Mouse (Mus musculus): ENCODE results near the gene Ppp2r1b.

DNA sequence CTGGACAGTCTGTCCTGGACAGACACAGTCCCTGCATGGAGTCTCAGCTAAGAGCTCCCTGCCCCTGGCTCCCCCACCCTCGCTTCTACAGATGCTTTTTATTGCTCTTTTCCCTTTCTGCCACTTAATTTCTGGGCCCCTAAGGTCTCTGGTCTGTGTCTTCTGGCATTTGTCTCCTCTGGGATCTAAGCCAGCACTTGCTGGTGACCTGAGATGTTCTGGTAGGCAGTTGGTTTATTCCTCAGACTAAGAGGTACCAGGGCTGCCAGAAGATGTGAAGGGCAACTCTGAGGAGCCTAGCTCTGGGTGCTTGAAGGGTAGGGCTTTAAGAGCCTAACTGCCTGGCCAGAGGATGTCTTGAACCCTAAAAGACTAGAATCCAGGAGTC, 40.5 kb downstream of the Ppp2r1b start:
- TF ChIP-seq CTCF (IDR thresholded peaks at IDR 0.05; ENCODE audit: low read depth, low read length): no peak
- no peak for TF ChIP-seq POLR2A (IDR thresholded peaks at IDR 0.05; ENCODE audit: borderline replicate concordance, low read depth, low read length)

Measured in bone marrow macrophage, adult 2 months (primary cell).